Mouse (Mus musculus) testis, adult 10 weeks (tissue): ENCODE measurements around the gene Ifnlr1. TPM values are rescaled to one million over a fixed set of nuclear protein-coding genes. Genes with fewer than 3 reads are reported as not detected.

Experiments used
- polyA plus RNA-seq: library from polyadenylated mRNA; stranded (reverse); fragments of 350-450 nt; fragmentation: Illumina TruSeq; extraction: RNeasy Lipid Tissue Mini Kit (QIAGEN cat#74804); gene quantifications from one replicate; pipeline ENCODE4 v1.2.3, GENCODE M21; 2014; ENCODE audit warnings: low read depth, low replicate concordance

The Ifnlr1 gene
- 0.21 TPM for polyA plus RNA-seq

GRCm38 (mm10) chr4:135685906-135686567 is at the start of gene Ifnlr1:
Gene Ifnlr1, plus strand, starts transcription at chr4:135686287.

GRCm38 (mm10) chr4:135727817-135728216 is 41.7 kb downstream of the Ifnlr1 start, which contains the start of gene Il22ra1:
Gene Il22ra1, plus strand, starts transcription at chr4:135728172.

Other genes with a start within 250 kb of the Ifnlr1 start
- gene Stpg1, start 191.5 kb upstream of the Ifnlr1 start, polyA plus RNA-seq, result 34.2 TPM
- gene Nipal3, start 191.2 kb upstream of the Ifnlr1 start, polyA plus RNA-seq, result 0.60 TPM
- gene Grhl3, start 112.7 kb upstream of the Ifnlr1 start, polyA plus RNA-seq, result 0.10 TPM
- gene Il22ra1, start 41.9 kb downstream of the Ifnlr1 start, polyA plus RNA-seq, result not detected
- gene Myom3, start 73.4 kb downstream of the Ifnlr1 start, polyA plus RNA-seq, result 0.45 TPM
- 290 TPM for gene Srsf10, start 169.5 kb downstream of the Ifnlr1 start, polyA plus RNA-seq
- 69.3 TPM for gene Pnrc2, start 187.6 kb downstream of the Ifnlr1 start, polyA plus RNA-seq
- gene Cnr2, start 209.1 kb downstream of the Ifnlr1 start, polyA plus RNA-seq, result 0.22 TPM
- 30.9 TPM for gene Fuca1, start 234.4 kb downstream of the Ifnlr1 start, polyA plus RNA-seq